Mouse (Mus musculus) regulatory T cell (primary cell): ENCODE results near the gene Vrk3.

ENCODE experiments used
- in situ Hi-C: fragments of 300-600 bp; cut with MboI, MseI; formaldehyde crosslinking; loops from one replicate; pipeline ENCODE4 v1.15.1; 2025; ENCODE audit warnings: high pct_unique_total_duplicates

The Vrk3 gene

GRCm38 (mm10) chr7:44757164-44757563, 9.0 kb downstream of the Vrk3 start:
- in situ Hi-C loops = no loop called here

- in situ Hi-C loops = no loop called here
Measured at GRCm38 (mm10) chr7:44760366-44760765, 12.2 kb downstream of the Vrk3 start.

GRCm38 (mm10) chr7:44768129-44768528, 19.9 kb downstream of the Vrk3 start:
- in situ Hi-C loops = loop anchor here (5.0 kb wide), 1 partner anchor 39 kb away; no protein-coding TSS in a partner anchor

GRCm38 (mm10) chr7:44770046-44770578, 21.9 kb downstream of the Vrk3 start:
- in situ Hi-C loops = no loop called here

- in situ Hi-C loops = no loop called here
Measured at GRCm38 (mm10) chr7:44772591-44773204, 24.5 kb downstream of the Vrk3 start.

GRCm38 (mm10) chr7:44776849-44777498, 28.8 kb downstream of the Vrk3 start:
- in situ Hi-C loops = no loop called here

- in situ Hi-C loops = no loop called here
Measured at GRCm38 (mm10) chr7:44780101-44780500, 31.9 kb downstream of the Vrk3 start.

GRCm38 (mm10) chr7:44789531-44789930, 41.3 kb downstream of the Vrk3 start:
- in situ Hi-C loops = loop anchor here (5.0 kb wide), 1 partner anchor 77 kb away; no protein-coding TSS in a partner anchor

GRCm38 (mm10) chr7:44790066-44790465, 41.9 kb downstream of the Vrk3 start:
- in situ Hi-C loops = loop anchor here (5.0 kb wide), 1 partner anchor 1378 kb away; no protein-coding TSS in a partner anchor

GRCm38 (mm10) chr7:44792781-44793180, 44.6 kb downstream of the Vrk3 start:
- in situ Hi-C loops = loop anchor here (5.0 kb wide), 1 partner anchor 1380 kb away; no protein-coding TSS in a partner anchor

- in situ Hi-C loops = loop anchor here (5.0 kb wide), 1 partner anchor 42 kb away; no protein-coding TSS in a partner anchor
Measured at GRCm38 (mm10) chr7:44808927-44809326, 60.7 kb downstream of the Vrk3 start.

- in situ Hi-C loops = loop anchor here (5.0 kb wide), 1 partner anchor 42 kb away; no protein-coding TSS in a partner anchor
Measured at GRCm38 (mm10) chr7:44809466-44809865, 61.3 kb downstream of the Vrk3 start.

GRCm38 (mm10) chr7:44810365-44810764, 62.2 kb downstream of the Vrk3 start:
- in situ Hi-C loops = loop anchor here (10.0 kb wide), 1 partner anchor 66 kb away; the partner anchor contains the start of gene Vrk3

GRCm38 (mm10) chr7:44810819-44811557, 62.8 kb downstream of the Vrk3 start:
- in situ Hi-C loops = loop anchor here (10.0 kb wide), 1 partner anchor 66 kb away; the partner anchor contains the start of gene Vrk3

GRCm38 (mm10) chr7:44812651-44813325, 64.6 kb downstream of the Vrk3 start:
- in situ Hi-C loops = loop anchor here (10.0 kb wide), 1 partner anchor 68 kb away; the partner anchor contains the start of gene Vrk3

GRCm38 (mm10) chr7:44813985-44814384, 65.8 kb downstream of the Vrk3 start:
- in situ Hi-C loops = loop anchor here (10.0 kb wide), 1 partner anchor 69 kb away; the partner anchor contains the start of gene Vrk3

GRCm38 (mm10) chr7:44814423-44814822, 66.2 kb downstream of the Vrk3 start:
- in situ Hi-C loops = loop anchor here (10.0 kb wide), 1 partner anchor 70 kb away; the partner anchor contains the start of gene Vrk3

GRCm38 (mm10) chr7:44814952-44815553, 66.8 kb downstream of the Vrk3 start:
- in situ Hi-C loops = loop anchor here (10.0 kb wide), 1 partner anchor 70 kb away; the partner anchor contains the start of gene Vrk3

GRCm38 (mm10) chr7:44815721-44816469, 67.7 kb downstream of the Vrk3 start, which contains the start of the genes Nup62 and Il4i1:
Nup62 (plus strand) TSS chr7:44816088.
Il4i1 (plus strand) TSS chr7:44816387.
- in situ Hi-C loops = loop anchor here (10.0 kb wide), 1 partner anchor 71 kb away; the partner anchor contains the start of gene Vrk3
